In the genomic region with DNA sequence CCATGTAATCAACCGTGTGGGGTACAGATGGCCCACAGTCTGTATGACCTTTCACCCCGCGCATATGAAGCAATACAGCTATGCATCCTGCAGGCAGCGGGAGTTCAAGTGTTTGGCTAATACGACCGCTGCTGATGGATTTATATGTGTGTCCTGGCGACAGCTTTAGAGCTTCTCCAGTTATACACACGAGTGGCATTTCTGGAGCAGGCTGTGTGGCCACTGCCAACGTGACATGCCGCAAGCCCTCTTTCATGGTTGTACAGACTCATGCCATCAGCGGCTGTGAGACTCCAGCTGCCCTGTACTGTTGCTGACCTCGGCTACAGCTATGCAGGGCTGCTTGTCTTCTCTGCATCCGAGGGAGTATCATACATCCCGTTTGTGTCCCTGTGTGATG, we compare ENCODE assay signal across 23 mouse cellular contexts. TPM values are rescaled to one million over a fixed set of nuclear protein-coding genes. Genes with fewer than 3 reads are reported as not detected.
DNase-seq lines count a peak whose midpoint lies in the region; ATAC-seq lines count a peak whose summit lies in the region.
"Had no signal": no experiment of that assay in that cellular context is flagged by ENCODE, and none has a peak within 500 bp of the region (broad histone marks: within the 10 kb centered on the region; RNA-seq: fewer than 3 reads in every experiment).

No protein-coding gene starts in this region.

- no peak overlapping the region for H3K9ac ChIP-seq in heart, embryonic 13.5 days
- H3K9ac ChIP-seq in heart, embryonic 11.5 days (ENCODE audit: low read depth, low read length) = no peak overlapping the region
- no peak overlapping the region for H3K9ac ChIP-seq in limb, embryonic 13.5 days
- no peak overlapping the region for H3K9ac ChIP-seq in neural tube, embryonic 15.5 days (replicated peaks)
- H3K9ac ChIP-seq: midbrain, embryonic 15.5 days had no signal

- H3K9me3 ChIP-seq in heart, embryonic 13.5 days = peaks cover 3% of the 10 kb centered on the region; the same call in 1 of the 2 replicates
- H3K9me3 ChIP-seq in heart, embryonic 11.5 days (replicated peaks; ENCODE audit: control insufficient read depth, low read length) = no peaks in the 10 kb centered on the region
- H3K9me3 ChIP-seq in limb, embryonic 13.5 days = 0 out of 2 replicates have a peak, but pooled peaks cover 2% of the 10 kb centered on the region
- H3K9me3 ChIP-seq in limb, embryonic 10.5 days (replicated peaks) = no peaks in the 10 kb centered on the region
- H3K9me3 ChIP-seq in neural tube, embryonic 15.5 days (replicated peaks) = no peaks in the 10 kb centered on the region
- H3K9me3 ChIP-seq: midbrain, embryonic 15.5 days had no signal

- no peaks in the 10 kb centered on the region for H3K36me3 ChIP-seq in heart, embryonic 13.5 days
- no peaks in the 10 kb centered on the region for H3K36me3 ChIP-seq in heart, embryonic 11.5 days (ENCODE audit: control insufficient read depth, insufficient read depth, low read length)
- no peaks in the 10 kb centered on the region for H3K36me3 ChIP-seq in limb, embryonic 13.5 days
- no peaks in the 10 kb centered on the region for H3K36me3 ChIP-seq in limb, embryonic 10.5 days
- no peaks in the 10 kb centered on the region for H3K36me3 ChIP-seq in neural tube, embryonic 15.5 days
- H3K36me3 ChIP-seq: midbrain, embryonic 15.5 days had no signal

- no peak overlapping the region for H3K4me2 ChIP-seq in heart, embryonic 13.5 days
- no peak overlapping the region for H3K4me2 ChIP-seq in heart, embryonic 11.5 days
- H3K4me2 ChIP-seq in limb, embryonic 13.5 days (replicated peaks) = no peak overlapping the region
- H3K4me2 ChIP-seq in neural tube, embryonic 15.5 days = no peak overlapping the region
- H3K4me2 ChIP-seq: midbrain, embryonic 15.5 days had no signal

- no peaks in the 10 kb centered on the region for H3K27me3 ChIP-seq in heart, embryonic 13.5 days (replicated peaks)
- no peaks in the 10 kb centered on the region for H3K27me3 ChIP-seq in heart, embryonic 11.5 days (ENCODE audit: control insufficient read depth, insufficient read depth, low read length)
- no peaks in the 10 kb centered on the region for H3K27me3 ChIP-seq in limb, embryonic 13.5 days
- H3K27me3 ChIP-seq in limb, embryonic 10.5 days (ENCODE audit: low read depth, poor library complexity, severe bottlenecking) = no peaks in the 10 kb centered on the region
- no peaks in the 10 kb centered on the region for H3K27me3 ChIP-seq in neural tube, embryonic 15.5 days (replicated peaks)
- H3K27me3 ChIP-seq: midbrain, embryonic 15.5 days had no signal

- H3K4me1 ChIP-seq in heart, embryonic 13.5 days = peaks cover 9% of the 10 kb centered on the region
- H3K4me1 ChIP-seq in heart, embryonic 11.5 days (ENCODE audit: control insufficient read depth, insufficient read depth, low read length) = no peaks in the 10 kb centered on the region; the same call in 1 of the 2 replicates
- no peaks in the 10 kb centered on the region for H3K4me1 ChIP-seq in limb, embryonic 13.5 days
- H3K4me1 ChIP-seq in limb, embryonic 10.5 days = peaks cover 10% of the 10 kb centered on the region
- no peaks in the 10 kb centered on the region for H3K4me1 ChIP-seq in neural tube, embryonic 15.5 days
- H3K4me1 ChIP-seq: midbrain, embryonic 15.5 days had no signal

- DNase-seq in embryo, embryonic 10.5 days (ENCODE audit: low spot score) = peak; percentile 32
- DNase-seq in embryo, embryonic 11 days = no peak
- DNase-seq in limb, embryonic 10.5 days (ENCODE audit: low spot score) = no peak
- peak; percentile 26 for DNase-seq in neural tube, embryonic 10.5 days (ENCODE audit: extremely low spot score, low spot score)
- DNase-seq: cerebellum, postnatal 36 days; right cerebral cortex, postnatal 14 days had no signal

- 67% methylated on average over 14 of the region's 14 CpGs for WGBS in heart, embryonic 13.5 days
- 68% methylated on average over 14 of the region's 14 CpGs for WGBS in heart, embryonic 11.5 days (ENCODE audit: insufficient replicate concordance)
- WGBS in limb, embryonic 13.5 days = 76% methylated on average over 14 of the region's 14 CpGs
- WGBS in limb, embryonic 10.5 days = 73% methylated on average over 14 of the region's 14 CpGs
- 65% methylated on average over 14 of the region's 14 CpGs for WGBS in neural tube, embryonic 15.5 days

- ATAC-seq in heart, embryonic 13.5 days (ENCODE audit: extremely low read depth, insufficient number of reproducible peaks, low FRiP score, low TSS enrichment) = no peak
- ATAC-seq in heart, embryonic 11.5 days (replicated peaks; ENCODE audit: insufficient number of reproducible peaks, low FRiP score, low TSS enrichment) = no peak
- 0 out of 2 replicates have a peak, but pooled peaks have one; percentile 24 for ATAC-seq in limb, embryonic 13.5 days (ENCODE audit: low FRiP score, low read depth)
- no peak for ATAC-seq in neural tube, embryonic 15.5 days (ENCODE audit: low FRiP score)
- ATAC-seq: inflammation-experienced regulatory T-cells, adult 6 months; midbrain, embryonic 15.5 days had no signal

- peak overlapping the region; percentile 51 for H3K27ac ChIP-seq in heart, embryonic 13.5 days (replicated peaks)
- no peak overlapping the region for H3K27ac ChIP-seq in heart, embryonic 11.5 days (ENCODE audit: low read depth, low read length)
- H3K27ac ChIP-seq in limb, embryonic 13.5 days = no peak overlapping the region
- H3K27ac ChIP-seq in limb, embryonic 10.5 days = no peak overlapping the region
- no peak overlapping the region for H3K27ac ChIP-seq in neural tube, embryonic 15.5 days (replicated peaks)
- H3K27ac ChIP-seq: kidney, postnatal 0 days; midbrain, embryonic 15.5 days had no signal

- no peak overlapping the region for H3K4me3 ChIP-seq in heart, embryonic 13.5 days
- no peak overlapping the region for H3K4me3 ChIP-seq in heart, embryonic 11.5 days (ENCODE audit: low read depth, low read length)
- no peak overlapping the region for H3K4me3 ChIP-seq in limb, embryonic 13.5 days
- H3K4me3 ChIP-seq in limb, embryonic 10.5 days = no peak overlapping the region
- no peak overlapping the region for H3K4me3 ChIP-seq in neural tube, embryonic 15.5 days (replicated peaks)
- H3K4me3 ChIP-seq: erythroblast, embryonic 14.5 days; midbrain, embryonic 15.5 days; myocyte had no signal

RNA-seq across cellular contexts. Expression of a gene that starts 6.5 kb away (rescaled TPM):
- 2.1 and 2.4 TPM in 2 replicates for polyA plus RNA-seq in heart, embryonic 13.5 days (2015; fragmentation: Nextera tagmentation; extraction: Ambion mirVana)
- 1.9 and 2.4 TPM in 2 replicates for polyA plus RNA-seq in heart, embryonic 11.5 days (2014; fragmentation: Nextera tagmentation; extraction: Ambion mirVana)
- 0.06 TPM in 1 of 2 replicates, not detected in the other for polyA plus RNA-seq in limb, embryonic 13.5 days (2015; fragmentation: Nextera tagmentation; extraction: Ambion mirVana)
- polyA plus RNA-seq in limb, embryonic 10.5 days (2016; fragmentation: Nextera tagmentation; extraction: Ambion mirVana) = 0.08 TPM in 1 of 2 replicates, not detected in the other
- 0.20 and 1.6 TPM in 2 replicates for polyA plus RNA-seq in neural tube, embryonic 15.5 days (2015; fragmentation: Nextera tagmentation; extraction: Ambion mirVana)
- polyA plus RNA-seq: erythroblast, embryonic 14.5 days; forebrain, embryonic 14.5 days had no signal

RNA-seq across cellular contexts. Expression of a gene that starts 29.9 kb away (rescaled TPM):
- polyA plus RNA-seq in heart, embryonic 13.5 days (2015; fragmentation: Nextera tagmentation; extraction: Ambion mirVana) = 0.24 and 0.25 TPM in 2 replicates
- polyA plus RNA-seq in heart, embryonic 11.5 days (2014; fragmentation: Nextera tagmentation; extraction: Ambion mirVana) = 0.39 and 0.63 TPM in 2 replicates
- 0.26 and 0.28 TPM in 2 replicates for polyA plus RNA-seq in limb, embryonic 13.5 days (2015; fragmentation: Nextera tagmentation; extraction: Ambion mirVana)
- 1.3 and 1.5 TPM in 2 replicates for polyA plus RNA-seq in limb, embryonic 10.5 days (2016; fragmentation: Nextera tagmentation; extraction: Ambion mirVana)
- polyA plus RNA-seq in neural tube, embryonic 15.5 days (2015; fragmentation: Nextera tagmentation; extraction: Ambion mirVana) = 0.22 TPM in 1 of 2 replicates, not detected in the other
- polyA plus RNA-seq: adrenal gland, adult 2 months; cerebellum, adult 2 months; embryonic facial prominence, embryonic 11.5 days; erythroblast, embryonic 14.5 days; forebrain, embryonic 14.5 days; hindbrain, embryonic 11.5 days; inflammation-experienced regulatory T-cells, adult 6 months; midbrain, embryonic 15.5 days had no signal

RNA-seq across cellular contexts. Expression of a gene that starts 38.1 kb away (rescaled TPM):
- polyA plus RNA-seq in heart, embryonic 13.5 days (2015; fragmentation: Nextera tagmentation; extraction: Ambion mirVana) = not detected in 2 replicates
- polyA plus RNA-seq in heart, embryonic 11.5 days (2014; fragmentation: Nextera tagmentation; extraction: Ambion mirVana) = not detected in 2 replicates
- polyA plus RNA-seq in limb, embryonic 13.5 days (2015; fragmentation: Nextera tagmentation; extraction: Ambion mirVana) = 0.10 TPM in 1 of 2 replicates, not detected in the other
- polyA plus RNA-seq in limb, embryonic 10.5 days (2016; fragmentation: Nextera tagmentation; extraction: Ambion mirVana) = not detected in 2 replicates
- polyA plus RNA-seq in neural tube, embryonic 15.5 days (2015; fragmentation: Nextera tagmentation; extraction: Ambion mirVana) = 0.65 TPM in 1 of 2 replicates, not detected in the other
- polyA plus RNA-seq: adrenal gland, adult 2 months; cerebellum, adult 2 months; embryonic facial prominence, embryonic 11.5 days; erythroblast, embryonic 14.5 days; forebrain, embryonic 14.5 days; hindbrain, embryonic 11.5 days; inflammation-experienced regulatory T-cells, adult 6 months; limb, embryonic 14.5 days; lung, postnatal 0 days; urinary bladder, adult 2 months had no signal

Comparison
In these comparisons a context has a peak if more than half of its experiments do, and no peak if none do; other contexts are left out.
1. DNase-seq: peak in embryo, embryonic 10.5 days (single experiment) and neural tube, embryonic 10.5 days (single experiment); none in embryo, embryonic 11 days (single experiment) and limb, embryonic 10.5 days (single experiment).